Mouse (Mus musculus) embryonic facial prominence, embryonic 11.5 days (tissue): ENCODE measurements around the gene Med29. TPM values are rescaled to one million over a fixed set of nuclear protein-coding genes. Genes with fewer than 3 reads are reported as not detected.
A peak's percentile ranks its signal among the peaks of the same experiment; 100 is the strongest.

Source experiments
- ATAC-seq: fragments of 200-750 bp; cut with Nextera tagmentation; replicated peaks from 2 replicates; pipeline ENCODE4 v1.8.0; 2017; ENCODE audit warnings: low read depth; ENCODE audit not compliant: insufficient number of reproducible peaks, low FRiP score, low TSS enrichment
- DNase-seq: peaks from one replicate; pipeline ENCODE4 v3.0.0-alpha.2; 2015; ENCODE audit warnings: low spot score
- H3K27ac ChIP-seq: fragments of 300-500 bp; sonication (generic); replicated peaks from 2 replicates; pipeline ENCODE4 v1.5.1; 2014; ENCODE audit warnings: mild to moderate bottlenecking, low read depth, low read length, control low read depth
- H3K27me3 ChIP-seq: fragments of 300-500 bp; sonication (generic); 2 replicates; pipeline ENCODE4 v1.6.1; 2014; ENCODE audit warnings: mild to moderate bottlenecking, low read length, moderate library complexity, mixed read lengths; ENCODE audit not compliant: control insufficient read depth, insufficient read depth
- H3K36me3 ChIP-seq: fragments of 300-500 bp; sonication (generic); replicated peaks from 2 replicates; pipeline ENCODE4 v1.6.1; 2014; ENCODE audit warnings: low read depth, mild to moderate bottlenecking, low read length, moderate library complexity, mixed read lengths; ENCODE audit not compliant: control insufficient read depth, insufficient read depth
- H3K4me1 ChIP-seq: fragments of 300-500 bp; sonication (generic); 2 replicates; pipeline ENCODE4 v1.6.1; 2014; ENCODE audit warnings: low read length, mixed read lengths; ENCODE audit not compliant: control insufficient read depth, insufficient read depth
- H3K4me2 ChIP-seq: fragments of 300-500 bp; sonication (generic); 2 replicates; pipeline ENCODE4 v1.6.1; 2014; ENCODE audit warnings: low read depth, mild to moderate bottlenecking, control low read depth, low read length, moderate library complexity
- H3K4me3 ChIP-seq: fragments of 300-500 bp; sonication (generic); 2 replicates; pipeline ENCODE4 v1.5.1; 2014; ENCODE audit warnings: low read depth, low read length, control low read depth
- H3K9ac ChIP-seq: fragments of 300-500 bp; sonication (generic); replicated peaks from 2 replicates; pipeline ENCODE4 v1.6.1; 2014; ENCODE audit warnings: mild to moderate bottlenecking, control low read depth, low read length
- H3K9me3 ChIP-seq: fragments of 300-500 bp; sonication (generic); replicated peaks from 2 replicates; pipeline ENCODE4 v1.6.1; 2016; ENCODE audit warnings: mild to moderate bottlenecking, low read length, inconsistent platforms, mixed read lengths; ENCODE audit not compliant: control insufficient read depth
- WGBS: fragments of 180-500 bp; shearing (Covaris S2); extraction: QIAGEN DNeasy Blood & Tissue Kit; methylation state at CpG from one replicate; pipeline ENCODE4 v1.1.7; 2014; 5-methylcytosine and 5-hydroxymethylcytosine counted together
- polyA plus RNA-seq: library from polyadenylated mRNA; unstranded; fragments of >200 nt; fragmentation: Nextera tagmentation; extraction: Ambion mirVana; gene quantifications from 2 replicates; pipeline ENCODE4 v1.2.1, GENCODE M21; 2014

Gene Med29
- polyA plus RNA-seq, 1 experiment from 2014 or later, result 50.6 TPM

DNA sequence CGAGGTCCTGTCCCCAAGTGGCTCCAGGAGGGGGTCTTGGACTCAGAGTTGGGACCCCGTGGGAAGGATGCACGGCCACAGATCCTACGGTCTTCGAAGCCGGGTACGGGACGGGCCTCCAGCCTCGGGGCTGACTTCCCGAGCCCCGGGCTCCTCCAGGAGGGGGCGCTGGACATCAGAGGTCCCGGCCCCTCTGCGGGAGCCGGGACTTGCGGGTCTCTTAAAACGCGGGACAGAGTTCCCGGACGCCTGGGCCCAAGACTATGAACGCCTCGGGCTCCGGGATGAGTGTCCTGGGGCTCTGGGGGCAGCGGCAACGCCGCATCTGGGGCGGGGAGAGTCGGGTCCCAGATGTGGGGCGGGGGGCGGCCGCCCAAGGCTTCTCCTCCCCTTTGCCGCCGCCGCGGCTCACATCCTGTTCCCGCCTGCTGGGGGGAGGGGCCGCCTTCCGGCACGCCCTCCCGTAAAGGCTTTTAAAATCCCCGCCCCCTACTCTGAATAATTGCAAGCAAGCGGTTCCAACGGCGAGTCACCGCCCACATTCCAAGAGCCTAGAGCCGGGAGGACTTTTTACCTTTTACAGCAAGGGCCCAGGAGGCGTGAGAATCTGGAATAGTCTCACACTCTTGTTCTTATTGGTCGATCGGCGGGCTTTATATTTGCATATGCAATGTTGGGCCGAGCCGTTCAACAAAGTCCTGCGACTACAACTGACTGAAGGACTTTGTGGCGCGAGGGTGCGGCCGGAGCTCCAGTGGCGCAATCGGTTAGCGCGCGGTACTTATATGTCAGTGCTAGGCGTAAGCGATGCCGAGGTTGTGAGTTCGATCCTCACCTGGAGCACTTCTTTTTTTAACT is 20.0 kb downstream of the Med29 start, which contains the start of gene Plekhg2:
Gene Plekhg2, minus strand, starts transcription at position 349 of the 858 bp plus-strand sequence.
- peak; percentile 83 for ATAC-seq
- Histone ChIP-seq H3K9me3 (no peaks in the 10 kb centered on the region), H3K27me3 (no peaks in the 10 kb centered on the region), H3K4me2 (peak within 1 kb of the TSS; percentile 82), H3K4me3 (peak within 1 kb of the TSS; percentile 89), H3K27ac (peak within 1 kb of the TSS; percentile 93), H3K36me3 (peaks cover 12% of the 10 kb centered on the region), H3K9ac (peak within 1 kb of the TSS; percentile 96), H3K4me1 (peaks cover 4% of the 10 kb centered on the region)
- peak; percentile 99 for DNase-seq
- under 1% methylated on average over 64 of the region's 66 CpGs for WGBS

DNA sequence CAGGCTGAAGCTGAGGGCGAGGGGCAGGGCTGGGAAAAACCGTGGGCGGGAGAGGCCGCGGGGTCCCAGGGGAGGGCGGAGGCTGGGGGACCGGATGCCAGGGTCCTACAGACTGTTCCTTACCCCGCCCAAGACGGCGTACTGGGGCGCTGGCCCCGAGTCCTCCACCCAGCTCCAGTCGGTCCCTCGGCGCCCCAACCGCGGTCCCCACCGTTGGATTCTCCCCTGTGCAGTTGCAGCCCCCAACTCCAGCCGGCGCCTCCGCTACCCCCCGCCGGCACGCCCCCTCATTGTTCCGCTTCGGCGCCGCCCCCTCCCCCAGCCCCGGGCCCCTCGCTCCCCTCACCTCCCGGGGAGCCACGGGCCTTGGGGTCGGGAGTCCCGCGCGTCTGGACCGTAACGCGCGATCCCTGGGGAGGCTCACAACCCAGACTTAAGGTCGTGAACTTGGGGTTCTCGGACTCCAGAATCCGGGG is 21.0 kb downstream of the Med29 start:
- peaks cover 4% of the 10 kb centered on the region for H3K4me1 ChIP-seq
- peak overlapping the region; percentile 82 for H3K4me2 ChIP-seq
- ATAC-seq, result peak; percentile 4; the same call in 1 of the 2 replicates

DNA sequence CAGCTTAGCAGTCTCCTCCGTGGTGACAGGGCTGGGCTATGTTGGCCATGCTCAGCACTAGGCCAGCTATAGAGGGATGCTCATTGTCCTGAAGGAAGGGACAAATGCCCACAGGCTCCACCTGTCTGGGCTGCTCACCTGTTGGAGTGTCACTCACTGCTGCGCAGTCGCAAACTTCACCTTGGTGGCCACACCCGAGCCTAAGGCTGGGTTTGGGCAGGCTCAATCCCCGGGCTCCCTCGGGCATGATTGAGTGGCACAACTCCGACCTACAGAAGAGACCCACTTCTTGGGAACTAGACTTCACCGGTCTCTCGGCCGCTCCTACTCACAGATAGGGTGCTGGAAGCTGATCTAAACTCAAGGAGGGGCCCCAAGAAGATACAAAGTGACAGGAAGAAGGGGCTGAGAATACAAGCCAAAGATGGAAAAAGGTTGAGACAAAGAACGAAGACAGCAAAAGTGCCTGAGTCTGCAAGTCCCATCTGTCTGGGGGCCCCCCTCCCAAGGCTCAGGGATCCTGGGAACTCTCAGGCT is 21.5 kb downstream of the Med29 start:
- Histone ChIP-seq H3K4me3 (peak overlapping the region; percentile 89), H3K4me2 (peak overlapping the region; percentile 82), H3K9ac (peak overlapping the region; percentile 96), H3K36me3 (peaks cover 12% of the 10 kb centered on the region), H3K9me3 (no peaks in the 10 kb centered on the region), H3K27me3 (no peaks in the 10 kb centered on the region), H3K4me1 (peaks cover 4% of the 10 kb centered on the region), H3K27ac (peak overlapping the region; percentile 93)
- 10% methylated on average over 11 of the region's 11 CpGs for WGBS
- DNase-seq (no peak), ATAC-seq (no peak)

More for the DNA sequence above, 21.0 kb downstream of the Med29 start:
- Histone ChIP-seq H3K4me3 (peak overlapping the region; percentile 89), H3K27ac (peak overlapping the region; percentile 93), H3K27me3 (no peaks in the 10 kb centered on the region), H3K36me3 (peaks cover 12% of the 10 kb centered on the region), H3K9ac (peak overlapping the region; percentile 96), H3K9me3 (no peaks in the 10 kb centered on the region)
- WGBS, result 0% methylated on average over 39 of the region's 43 CpGs
- peak; percentile 71 for DNase-seq

DNA sequence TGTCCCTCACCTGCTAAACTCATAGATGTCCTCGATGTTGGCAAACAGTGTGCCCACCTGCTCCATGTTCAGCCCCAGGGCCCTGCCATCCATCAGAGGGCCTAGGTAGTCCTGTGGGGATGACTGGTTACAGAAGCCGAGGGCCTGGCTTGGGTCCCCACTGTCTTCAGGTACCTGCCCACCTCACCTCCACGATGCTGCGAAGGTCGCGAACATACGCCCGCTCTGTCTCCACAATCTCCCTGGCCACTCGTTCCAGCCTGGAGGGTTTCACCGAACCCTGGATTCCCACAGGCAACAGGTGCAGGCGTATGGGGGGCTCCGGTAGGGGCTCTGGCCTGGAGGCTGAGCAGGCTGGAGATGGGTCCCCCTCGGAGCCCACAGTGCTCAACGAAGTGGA is 22.5 kb downstream of the Med29 start:
- DNase-seq, result no peak
- peak overlapping the region; percentile 89 for H3K4me3 ChIP-seq
- no peaks in the 10 kb centered on the region for H3K27me3 ChIP-seq
- H3K9ac ChIP-seq, result peak overlapping the region; percentile 96
- no peak overlapping the region for H3K27ac ChIP-seq
- no peak for ATAC-seq
- peaks cover 14% of the 10 kb centered on the region for H3K36me3 ChIP-seq
- 90% methylated on average over 14 of the region's 14 CpGs for WGBS
- H3K4me2 ChIP-seq, result peak overlapping the region; percentile 82
- H3K9me3 ChIP-seq, result no peaks in the 10 kb centered on the region
- peaks cover 4% of the 10 kb centered on the region for H3K4me1 ChIP-seq

DNA sequence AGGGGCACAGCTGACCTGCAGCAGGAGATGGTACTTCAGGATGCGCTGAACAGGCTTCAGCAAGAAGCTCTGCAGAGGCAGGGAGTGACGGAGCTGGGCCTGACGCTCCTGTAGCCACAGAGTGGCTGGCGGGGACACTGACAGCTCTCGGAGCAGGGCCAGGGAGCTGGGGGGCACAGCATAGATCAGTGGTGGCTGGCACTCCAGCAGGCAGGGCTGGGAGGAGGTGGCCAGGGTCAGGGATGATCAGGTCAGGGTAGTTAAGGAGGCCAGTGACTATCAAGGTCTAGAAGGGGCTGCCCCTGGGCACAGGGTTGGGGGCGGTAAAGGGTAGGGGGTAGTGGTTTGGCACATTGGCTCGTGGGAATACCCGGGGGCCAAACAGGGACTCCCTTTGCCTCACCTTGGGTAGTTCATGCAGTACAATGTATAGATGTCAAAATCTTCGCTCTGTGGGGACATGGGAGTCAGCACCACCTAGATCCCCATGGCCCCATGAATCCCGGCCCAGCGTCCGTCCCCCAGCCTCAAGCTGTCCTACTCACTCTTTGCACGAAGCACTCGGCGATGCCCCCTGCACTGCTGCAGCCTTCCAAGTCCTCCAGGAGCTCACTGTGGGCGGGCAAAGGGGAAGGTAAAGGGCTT is 24.1 kb downstream of the Med29 start:
- peaks cover 21% of the 10 kb centered on the region for H3K36me3 ChIP-seq
- no peaks in the 10 kb centered on the region for H3K9me3 ChIP-seq
- ATAC-seq, result no peak
- H3K27ac ChIP-seq, result no peak overlapping the region
- H3K9ac ChIP-seq, result no peak overlapping the region
- H3K4me1 ChIP-seq, result peaks cover 4% of the 10 kb centered on the region
- 96% methylated on average over 16 of the region's 16 CpGs for WGBS
- no peak for DNase-seq
- no peak overlapping the region for H3K4me2 ChIP-seq
- H3K27me3 ChIP-seq, result no peaks in the 10 kb centered on the region
- H3K4me3 ChIP-seq, result no peak overlapping the region

DNA sequence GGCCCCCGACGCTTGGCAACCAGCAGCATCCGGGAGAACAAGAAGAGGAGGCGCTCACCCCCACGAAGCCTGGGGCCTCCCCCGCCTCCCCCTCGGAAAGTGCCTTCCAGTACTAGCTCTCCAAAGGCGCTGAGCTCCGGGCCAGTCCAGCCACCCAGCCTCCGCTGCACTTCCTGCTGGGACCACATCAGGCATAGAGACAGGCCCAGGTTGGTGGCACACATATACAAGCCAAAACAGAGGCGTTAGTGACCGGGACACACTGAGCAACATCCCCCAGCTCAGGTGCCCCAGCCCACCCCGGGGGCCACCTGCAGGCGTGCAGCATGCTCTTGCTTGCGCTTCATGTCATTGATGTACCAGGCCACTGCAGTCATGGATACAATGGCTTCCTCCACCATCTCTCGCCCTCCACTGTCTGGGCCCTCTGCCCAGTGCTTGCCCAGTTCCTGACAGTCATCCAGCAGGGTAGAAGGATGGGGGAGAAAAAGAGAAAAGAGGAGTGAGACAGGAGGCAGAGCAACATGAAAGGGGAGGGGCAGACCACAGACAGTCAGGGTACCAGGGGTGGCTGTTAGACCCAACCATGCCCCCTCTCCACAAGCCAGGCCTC is 24.7 kb downstream of the Med29 start:
- no peak overlapping the region for H3K4me3 ChIP-seq

DNA sequence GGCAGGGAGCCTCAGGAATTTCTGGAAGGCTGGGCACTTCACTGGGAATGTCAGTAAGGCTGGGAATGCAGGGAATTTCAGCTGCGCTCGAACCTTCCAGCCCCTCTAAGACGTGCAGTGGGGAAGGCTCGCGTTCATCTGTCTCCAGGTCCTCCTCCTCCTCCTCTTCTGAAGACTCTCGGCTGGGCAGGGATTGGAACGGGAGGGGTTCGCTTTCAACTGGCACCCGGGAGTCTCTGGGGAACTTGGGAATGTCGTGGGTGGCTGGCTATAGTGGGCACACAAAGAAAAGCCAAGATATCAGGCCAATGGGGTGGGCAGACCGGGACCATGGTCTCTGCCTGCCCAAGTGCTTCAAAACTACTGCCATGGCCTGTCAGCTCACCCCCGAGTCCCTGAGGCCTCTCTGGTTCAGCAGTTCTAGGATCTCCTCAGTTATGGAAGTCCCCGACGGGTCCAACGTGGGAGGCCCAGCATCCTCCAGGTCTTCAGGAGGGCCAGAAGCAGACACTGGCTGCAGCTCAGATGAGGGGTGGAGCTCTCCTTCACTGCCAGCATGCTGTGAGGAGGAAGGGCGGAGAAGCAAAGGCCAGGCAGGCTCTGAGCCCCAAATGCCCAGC is 30.0 kb downstream of the Med29 start:
- DNase-seq (no peak), ATAC-seq (no peak)
- Histone ChIP-seq H3K9ac (no peak overlapping the region), H3K9me3 (no peaks in the 10 kb centered on the region), H3K27me3 (no peaks in the 10 kb centered on the region), H3K4me1 (no peaks in the 10 kb centered on the region; the same call in 1 of the 2 replicates), H3K4me3 (no peak overlapping the region), H3K4me2 (no peak overlapping the region), H3K27ac (no peak overlapping the region), H3K36me3 (peaks cover 40% of the 10 kb centered on the region)
- 88% methylated on average over 16 of the region's 16 CpGs for WGBS

More for the DNA sequence above, 24.7 kb downstream of the Med29 start:
- no peak overlapping the region for H3K27ac ChIP-seq
- WGBS, result 91% methylated on average over 16 of the region's 16 CpGs
- no peak for ATAC-seq
- H3K4me1 ChIP-seq, result peaks cover 4% of the 10 kb centered on the region
- H3K36me3 ChIP-seq, result peaks cover 22% of the 10 kb centered on the region
- no peak for DNase-seq
- no peak overlapping the region for H3K4me2 ChIP-seq
- no peak overlapping the region for H3K9ac ChIP-seq
- no peaks in the 10 kb centered on the region for H3K9me3 ChIP-seq
- H3K27me3 ChIP-seq, result no peaks in the 10 kb centered on the region
